Mouse (Mus musculus) testis, adult 2 months (tissue): ENCODE measurements around the gene Cdk20.

ENCODE experiments used
- CTCF ChIP-seq: fragments of 200-500 bp; IDR thresholded peaks from 2 replicates; pipeline ENCODE4 v1.5.1; 2012; ENCODE audit warnings: low read depth, mild to moderate bottlenecking, inconsistent platforms, low read length, moderate library complexity; ENCODE audit not compliant: control insufficient read depth, insufficient read depth, insufficient replicate concordance
- POLR2A ChIP-seq: fragments of 200-500 bp; IDR thresholded peaks from 2 replicates; pipeline ENCODE4 v1.6.1; 2012; ENCODE audit warnings: low read depth, mild to moderate bottlenecking, inconsistent platforms, low read length, moderate library complexity; ENCODE audit not compliant: control insufficient read depth

GRCm38 (mm10) chr13:64425280-64425679, 6.8 kb upstream of the Cdk20 start:
- no peak for TF ChIP-seq CTCF
- TF ChIP-seq POLR2A, result no peak
